Mouse (Mus musculus) CD8-positive naive resting alpha-beta T cell, adult 2 months (primary cell): ENCODE results near the gene Atxn1.

Experiments used
- DNase-seq, 2 experiments: peaks; one replicate each; pipeline ENCODE4 v3.0.0; 2022; ENCODE audit warnings: low read depth in 2 of 2, low spot score in 2 of 2

Atxn1 gene

DNA sequence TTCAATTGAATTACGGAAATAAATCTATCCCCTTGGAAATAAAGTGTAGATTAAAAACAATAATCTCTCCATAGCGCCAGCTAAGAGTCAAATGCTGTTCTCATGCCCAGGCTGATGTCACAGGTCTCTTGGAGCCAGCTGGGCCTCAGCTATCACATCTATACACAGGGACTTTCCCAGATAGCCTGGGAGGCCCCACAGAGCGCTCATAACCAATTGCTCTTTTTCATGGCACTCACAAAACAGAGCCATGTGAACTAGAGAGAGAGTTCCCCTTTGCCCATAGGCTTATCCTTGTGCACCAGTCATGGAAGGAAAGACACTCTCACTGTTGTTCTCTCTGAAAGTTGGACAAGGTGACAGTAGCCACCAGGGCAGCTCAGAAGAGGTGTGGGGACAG, 230.3 kb downstream of the Atxn1 start:
- DNase-seq, result no peak

DNA sequence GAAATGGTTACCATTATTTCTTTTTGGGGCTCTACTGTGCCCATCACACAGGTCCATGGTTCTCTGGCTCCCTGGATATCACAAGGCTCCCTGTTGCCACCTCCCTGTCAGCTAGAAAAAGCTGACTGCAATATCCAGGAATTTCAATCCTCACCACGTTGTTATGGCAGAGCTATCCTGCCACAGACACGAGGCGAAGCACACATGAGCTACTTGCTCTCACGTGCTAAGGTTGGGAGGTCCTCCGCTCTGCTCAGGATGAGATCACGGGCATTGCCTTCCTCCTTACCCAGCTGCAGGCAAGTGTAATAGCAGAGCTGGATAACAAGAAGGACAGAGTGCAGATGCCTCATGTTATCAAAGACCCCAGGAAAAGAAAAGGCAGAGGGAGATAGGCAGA, 232.2 kb downstream of the Atxn1 start:
- no peak for DNase-seq

GRCm38 (mm10) chr13:45726917-45727316, 237.9 kb downstream of the Atxn1 start:
- no peak for DNase-seq

- no peak for DNase-seq
Measured at GRCm38 (mm10) chr13:45726181-45726580, 238.6 kb downstream of the Atxn1 start.

- no peak for DNase-seq
Measured at GRCm38 (mm10) chr13:45724507-45725259, 240.1 kb downstream of the Atxn1 start.

DNA sequence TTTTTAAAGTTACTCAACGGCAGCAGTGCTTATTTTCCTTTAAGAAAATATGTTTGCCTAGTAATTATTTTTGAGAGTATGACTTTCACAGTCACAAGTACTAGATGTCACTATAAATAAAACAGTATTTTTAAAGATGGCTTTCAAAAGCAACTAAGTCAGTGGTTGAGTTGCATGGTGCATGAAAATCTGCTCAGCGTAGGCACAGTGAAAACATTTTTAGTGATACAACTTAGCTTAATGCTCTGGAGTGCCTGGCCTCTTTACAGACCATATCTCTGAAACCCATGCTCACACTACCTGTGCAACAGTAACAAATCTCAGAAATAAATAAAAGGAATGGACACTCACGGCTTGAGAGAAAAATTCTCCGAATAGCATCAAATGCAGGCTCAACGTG, 241.9 kb downstream of the Atxn1 start:
- DNase-seq, result no peak

- DNase-seq, result no peak
Measured at GRCm38 (mm10) chr13:45721621-45722020, 243.2 kb downstream of the Atxn1 start.

- no peak for DNase-seq
Measured at GRCm38 (mm10) chr13:45718850-45719249, 246.0 kb downstream of the Atxn1 start.

DNA sequence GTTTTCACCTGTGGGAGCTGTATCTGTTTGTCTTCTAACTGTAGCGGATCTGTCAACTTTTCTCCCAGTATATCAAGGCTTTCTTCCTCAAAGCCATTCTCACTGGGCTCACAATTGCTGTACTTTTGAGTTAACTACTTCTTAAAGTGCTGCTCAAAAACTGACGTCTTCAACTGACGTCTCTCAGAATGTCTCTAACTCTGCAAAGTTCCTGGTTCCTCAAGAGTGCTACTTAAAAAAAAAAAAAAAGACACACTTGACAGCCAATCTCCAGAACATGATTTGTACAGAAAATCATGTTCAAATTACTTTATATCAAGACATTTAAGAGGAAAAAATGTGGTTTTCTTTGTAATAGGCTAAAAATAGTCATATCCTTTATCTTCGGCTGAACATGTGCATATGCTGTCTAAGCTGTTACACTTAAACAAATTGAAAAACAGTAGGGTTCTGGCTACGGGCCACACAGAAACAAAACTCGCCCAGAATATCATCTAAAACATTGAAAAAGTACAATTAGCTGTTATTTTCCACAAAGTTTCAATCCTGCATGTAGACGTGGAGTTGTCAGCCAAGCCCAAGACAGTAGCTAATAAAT, 249.1 kb downstream of the Atxn1 start:
- no peak for DNase-seq

- DNase-seq, result no peak
Measured at GRCm38 (mm10) chr13:45710041-45710440, 254.8 kb downstream of the Atxn1 start.

DNA sequence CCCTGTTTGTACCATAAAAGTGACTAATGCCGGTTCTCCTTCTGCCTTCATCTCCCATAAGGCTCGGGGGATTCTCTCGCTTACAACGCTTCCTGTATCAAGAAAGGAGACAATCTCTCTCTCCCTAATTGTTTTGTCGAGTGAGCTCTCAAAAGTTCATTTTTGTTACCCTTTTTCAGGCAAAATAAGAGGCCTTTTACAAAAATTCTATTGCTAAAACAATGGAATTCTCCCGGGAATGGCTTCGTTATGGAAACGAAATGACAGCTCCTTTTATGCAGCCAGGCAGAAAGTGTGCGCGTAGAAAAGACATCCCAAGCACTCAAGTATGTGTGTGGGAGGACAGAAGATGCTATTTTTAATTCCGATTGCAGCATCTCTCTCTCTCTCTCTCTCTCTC, 255.4 kb downstream of the Atxn1 start:
- DNase-seq, result no peak

- no peak for DNase-seq
Measured at GRCm38 (mm10) chr13:45701296-45701790, 263.5 kb downstream of the Atxn1 start.

- DNase-seq, result no peak
Measured at GRCm38 (mm10) chr13:45698982-45699381, 265.8 kb downstream of the Atxn1 start.

DNA sequence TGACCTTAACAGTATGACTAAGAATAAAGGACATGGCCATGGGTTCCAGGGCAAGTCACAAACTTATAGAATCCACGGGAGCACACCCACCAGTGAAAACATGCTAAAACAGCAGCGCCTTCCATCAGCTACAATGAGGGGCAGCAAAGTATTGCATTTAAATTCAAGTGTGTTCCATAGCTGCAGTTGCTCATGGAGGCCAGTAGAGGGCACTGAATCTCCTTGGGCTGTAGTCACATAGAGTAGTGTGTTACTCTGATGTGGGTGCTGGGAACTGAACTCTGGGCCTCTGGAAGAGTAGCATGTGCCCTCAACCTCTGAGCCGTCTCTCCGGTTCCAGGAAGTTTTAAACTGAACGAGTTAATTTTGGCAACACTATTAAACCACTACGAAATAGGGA, 268.8 kb downstream of the Atxn1 start:
- no peak for DNase-seq

GRCm38 (mm10) chr13:45694921-45695437, 269.8 kb downstream of the Atxn1 start:
- no peak for DNase-seq

- no peak for DNase-seq
Measured at GRCm38 (mm10) chr13:45693953-45694352, 270.9 kb downstream of the Atxn1 start.

GRCm38 (mm10) chr13:45693534-45693933, 271.3 kb downstream of the Atxn1 start:
- DNase-seq, result no peak

GRCm38 (mm10) chr13:45693126-45693525, 271.7 kb downstream of the Atxn1 start:
- DNase-seq, result no peak

DNA sequence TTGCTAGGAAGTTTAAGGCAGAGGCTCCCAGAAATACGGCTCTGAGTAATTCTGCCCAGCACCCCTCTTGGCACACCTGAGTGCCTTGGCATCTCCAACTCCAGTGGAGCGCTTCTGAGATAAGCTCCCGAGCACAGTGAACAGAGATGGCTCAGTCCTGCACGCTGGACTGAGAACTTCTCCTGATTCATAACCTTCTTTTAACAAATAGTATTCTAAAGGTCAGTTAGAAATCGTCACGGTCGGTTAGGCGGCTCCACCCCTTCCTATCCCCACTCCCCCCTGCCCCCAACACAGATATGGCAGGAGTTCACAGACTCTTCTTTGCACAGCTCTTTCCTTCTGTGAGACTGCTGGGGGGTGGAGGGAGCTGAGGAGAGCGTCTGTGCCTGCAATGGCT, 272.4 kb downstream of the Atxn1 start:
- DNase-seq, result no peak

DNA sequence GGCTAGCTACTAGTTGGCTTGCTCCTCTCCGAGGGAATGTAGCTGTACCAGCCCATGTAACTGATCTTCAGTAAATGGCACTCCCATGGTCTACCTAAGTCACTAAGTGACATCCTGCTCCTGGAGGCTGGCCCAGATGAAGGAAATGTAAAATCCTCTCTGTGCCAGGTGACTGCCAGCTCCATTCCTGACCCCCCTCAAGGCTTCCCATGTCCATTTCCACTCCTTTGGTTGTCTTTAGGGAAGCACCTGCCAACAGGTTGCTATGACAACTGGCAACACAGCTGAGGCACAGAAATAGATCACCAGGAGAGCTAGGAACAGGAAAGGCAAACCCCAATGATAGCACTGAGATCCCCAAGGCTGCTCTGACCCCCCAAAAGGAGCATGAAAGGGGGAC, 274.4 kb downstream of the Atxn1 start:
- no peak for DNase-seq

GRCm38 (mm10) chr13:45688864-45689263, 275.9 kb downstream of the Atxn1 start:
- DNase-seq, result no peak

- no peak for DNase-seq
Measured at GRCm38 (mm10) chr13:45687581-45687980, 277.2 kb downstream of the Atxn1 start.

DNA sequence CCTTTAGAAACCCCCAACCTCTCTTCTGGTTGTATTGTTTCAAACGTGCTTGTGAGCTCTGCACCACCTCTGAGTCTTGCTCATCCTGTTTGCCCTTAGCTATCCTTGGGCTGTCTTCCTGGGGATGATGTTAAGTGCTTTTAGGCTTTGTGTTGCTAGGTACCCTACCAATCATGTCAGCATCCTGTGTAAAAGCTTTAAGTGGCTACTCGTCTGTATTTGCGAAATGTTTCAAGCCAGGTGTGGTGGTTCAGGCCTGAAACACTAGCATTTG, 278.6 kb downstream of the Atxn1 start:
- no peak for DNase-seq
